Mouse (Mus musculus) limb, embryonic 12.5 days (tissue): ENCODE results near the gene Gtf3c2. TPM values are rescaled to one million over a fixed set of nuclear protein-coding genes. Genes with fewer than 3 reads are reported as not detected.

Experiments used
- polyA plus RNA-seq: library from polyadenylated mRNA; unstranded; fragments of >200 nt; fragmentation: Nextera tagmentation; extraction: Ambion mirVana; gene quantifications from 2 replicates; pipeline ENCODE4 v1.2.1, GENCODE M21; 2016

The Gtf3c2 gene
- polyA plus RNA-seq, 1 experiment from 2014 or later, result 101 TPM

Other genes with a start within 250 kb of the Gtf3c2 start
- 4.1 and 4.4 TPM in 2 replicates for gene Cgref1, start 234.6 kb downstream of the Gtf3c2 start, polyA plus RNA-seq
- gene Preb, start 219.8 kb downstream of the Gtf3c2 start, polyA plus RNA-seq, result 132 and 133 TPM in 2 replicates
- gene Tcf23, start 211.5 kb downstream of the Gtf3c2 start, polyA plus RNA-seq, result not detected in 2 replicates
- gene Atraid, start 131.8 kb downstream of the Gtf3c2 start, polyA plus RNA-seq, result 105 and 107 TPM in 2 replicates
- gene Slc5a6, start 131.2 kb downstream of the Gtf3c2 start, polyA plus RNA-seq, result 11.0 and 12.5 TPM in 2 replicates
- gene Cad, start 125.4 kb downstream of the Gtf3c2 start, polyA plus RNA-seq, result 48.0 and 50.9 TPM in 2 replicates
- gene Dnajc5g, start 73.9 kb downstream of the Gtf3c2 start, polyA plus RNA-seq, result not detected in 2 replicates
- gene Slc30a3, start 71.9 kb downstream of the Gtf3c2 start, polyA plus RNA-seq, result 0.13 and 0.21 TPM in 2 replicates
- 2.1 and 3.6 TPM in 2 replicates for gene Trim54, start 63.4 kb downstream of the Gtf3c2 start, polyA plus RNA-seq
- not detected in 2 replicates for gene Ucn, start 41.3 kb downstream of the Gtf3c2 start, polyA plus RNA-seq
- gene Mpv17, start 25.9 kb downstream of the Gtf3c2 start, polyA plus RNA-seq, result 59.4 and 63.0 TPM in 2 replicates
- 0.80 and 1.5 TPM in 2 replicates for gene Gm29609, start 233 bp downstream of the Gtf3c2 start, polyA plus RNA-seq
- gene Snx17, start 13.1 kb upstream of the Gtf3c2 start, polyA plus RNA-seq, result 149 and 153 TPM in 2 replicates
- gene Eif2b4, start 13.3 kb upstream of the Gtf3c2 start, polyA plus RNA-seq, result 69.3 and 76.1 TPM in 2 replicates
- gene Zfp513, start 22.2 kb upstream of the Gtf3c2 start, polyA plus RNA-seq, result 16.7 and 19.3 TPM in 2 replicates
- 146 and 153 TPM in 2 replicates for gene Ppm1g, start 40.5 kb upstream of the Gtf3c2 start, polyA plus RNA-seq
- 128 and 138 TPM in 2 replicates for gene Nrbp1, start 60.7 kb upstream of the Gtf3c2 start, polyA plus RNA-seq
- 0.84 TPM in 1 of 2 replicates, not detected in the other for gene Gm9970, start 61.1 kb upstream of the Gtf3c2 start, polyA plus RNA-seq
- gene Krtcap3, start 71.5 kb upstream of the Gtf3c2 start, polyA plus RNA-seq, result 24.4 and 26.3 TPM in 2 replicates
- 55.3 and 55.4 TPM in 2 replicates for gene Ift172, start 111.0 kb upstream of the Gtf3c2 start, polyA plus RNA-seq
- 86.3 and 87.3 TPM in 2 replicates for gene Fndc4, start 115.9 kb upstream of the Gtf3c2 start, polyA plus RNA-seq
- gene Gckr, start 117.3 kb upstream of the Gtf3c2 start, polyA plus RNA-seq, result 0.45 and 0.74 TPM in 2 replicates